Mouse (Mus musculus) cerebellum, adult 2 months (tissue): ENCODE results near the gene Enpep. TPM values are rescaled to one million over a fixed set of nuclear protein-coding genes. Genes with fewer than 3 reads are reported as not detected.

Experiments used
- DNase-seq, 2 experiments: peaks; one replicate each; pipeline ENCODE4 v3.0.0; 2021
- H3K27ac ChIP-seq: fragments of 200-500 bp; 2 replicates; pipeline ENCODE4 v1.5.1; 2012; ENCODE audit warnings: low read length, control low read depth, inconsistent platforms; ENCODE audit not compliant: insufficient read depth
- H3K27me3 ChIP-seq: fragments of 200-500 bp; 2 replicates; pipeline ENCODE4 v1.6.1; 2012; ENCODE audit warnings: inconsistent platforms, mild to moderate bottlenecking, low read length, moderate library complexity; ENCODE audit not compliant: control insufficient read depth, insufficient read depth
- H3K4me1 ChIP-seq: fragments of 200-500 bp; 2 replicates; pipeline ENCODE4 v1.6.1; 2011; ENCODE audit warnings: low read length; ENCODE audit not compliant: control insufficient read depth, insufficient read depth
- H3K4me3 ChIP-seq: fragments of 200-500 bp; replicated peaks from 2 replicates; pipeline ENCODE3; 2011; ENCODE audit warnings: mild to moderate bottlenecking, low read depth, low read length, control low read depth; ENCODE audit not compliant: insufficient read depth
- CTCF ChIP-seq: fragments of 200-500 bp; IDR thresholded peaks from 2 replicates; pipeline ENCODE4 v1.5.1; 2011; ENCODE audit warnings: low read depth, mild to moderate bottlenecking, control low read depth, low read length, moderate library complexity, borderline replicate concordance; ENCODE audit not compliant: insufficient read depth
- POLR2A ChIP-seq: fragments of 200-500 bp; IDR thresholded peaks from 2 replicates; pipeline ENCODE4 v1.6.1; 2011; ENCODE audit warnings: low read length, control low read depth, borderline replicate concordance; ENCODE audit not compliant: insufficient read depth
- WGBS: fragments of 180-500 bp; shearing (Covaris S2); methylation state at CpG from one replicate; pipeline ENCODE4 v1.1.7; 2018; 5-methylcytosine and 5-hydroxymethylcytosine counted together
- polyA plus RNA-seq: library from polyadenylated mRNA; depleted of rRNA; stranded (reverse); fragments of >200 nt; gene quantifications from 2 replicates; pipeline ENCODE4 v1.2.3, GENCODE M21; 2012; rRNA removed

Enpep gene
- 2.2 and 2.6 TPM in 2 replicates for polyA plus RNA-seq

GRCm38 (mm10) chr3:129332586-129332985 lies at the start of gene Enpep:
Gene Enpep (minus strand): TSS chr3:129332720.
- 5% methylated on average over 13 of the region's 13 CpGs for WGBS
- no peak for DNase-seq
- peak within 1 kb of the TSS; percentile 15 for H3K4me3 ChIP-seq

GRCm38 (mm10) chr3:129379109-129379508 lies 46.6 kb upstream of the Enpep start:
- Histone ChIP-seq H3K27ac (no peak overlapping the region), H3K4me3 (no peak overlapping the region), H3K27me3 (no peaks in the 10 kb centered on the region), H3K4me1 (no peaks in the 10 kb centered on the region)
- no peak for DNase-seq
- TF ChIP-seq POLR2A (no peak), CTCF (no peak)
- WGBS = 81% methylated on average over 3 of the region's 3 CpGs

More at GRCm38 (mm10) chr3:129332586-129332985, at the start of gene Enpep:
- no peak within 1 kb of the TSS for H3K27ac ChIP-seq
- peaks cover 5% of the 10 kb centered on the region; the same call in 1 of the 2 replicates for H3K4me1 ChIP-seq
- H3K27me3 ChIP-seq = no peaks in the 10 kb centered on the region; the same call in 1 of the 2 replicates
- TF ChIP-seq CTCF = no peak
- no peak for TF ChIP-seq POLR2A

GRCm38 (mm10) chr3:129375087-129375486 lies 42.6 kb upstream of the Enpep start:
- Histone ChIP-seq H3K4me3 (no peak overlapping the region), H3K27me3 (no peaks in the 10 kb centered on the region), H3K27ac (no peak overlapping the region), H3K4me1 (no peaks in the 10 kb centered on the region)
- no peak for DNase-seq
- WGBS = 95% methylated on average over 3 of the region's 3 CpGs
- TF ChIP-seq POLR2A = no peak
- no peak for TF ChIP-seq CTCF

GRCm38 (mm10) chr3:129373108-129373507 lies 40.6 kb upstream of the Enpep start:
- H3K4me1 ChIP-seq = no peaks in the 10 kb centered on the region
- no peak overlapping the region for H3K4me3 ChIP-seq
- 64% methylated on average over 2 of the region's 2 CpGs for WGBS
- H3K27me3 ChIP-seq = no peaks in the 10 kb centered on the region
- no peak for DNase-seq
- no peak for TF ChIP-seq POLR2A
- no peak for TF ChIP-seq CTCF
- no peak overlapping the region for H3K27ac ChIP-seq

- Histone ChIP-seq H3K4me3 (no peak overlapping the region), H3K27ac (no peak overlapping the region), H3K4me1 (no peaks in the 10 kb centered on the region), H3K27me3 (no peaks in the 10 kb centered on the region)
- DNase-seq = no peak
- WGBS = 86% methylated on average over 3 of the region's 3 CpGs
- TF ChIP-seq CTCF (no peak), POLR2A (no peak)
These were observed 37.0 kb upstream of the Enpep start for GRCm38 (mm10) chr3:129369491-129369890.

GRCm38 (mm10) chr3:129365919-129366318 lies 33.4 kb upstream of the Enpep start:
- Histone ChIP-seq H3K4me3 (no peak overlapping the region), H3K27ac (no peak overlapping the region), H3K27me3 (no peaks in the 10 kb centered on the region), H3K4me1 (no peaks in the 10 kb centered on the region)
- no peak for TF ChIP-seq CTCF
- WGBS = 45% methylated on average over 1 of the region's 1 CpGs
- DNase-seq = no peak

DNA sequence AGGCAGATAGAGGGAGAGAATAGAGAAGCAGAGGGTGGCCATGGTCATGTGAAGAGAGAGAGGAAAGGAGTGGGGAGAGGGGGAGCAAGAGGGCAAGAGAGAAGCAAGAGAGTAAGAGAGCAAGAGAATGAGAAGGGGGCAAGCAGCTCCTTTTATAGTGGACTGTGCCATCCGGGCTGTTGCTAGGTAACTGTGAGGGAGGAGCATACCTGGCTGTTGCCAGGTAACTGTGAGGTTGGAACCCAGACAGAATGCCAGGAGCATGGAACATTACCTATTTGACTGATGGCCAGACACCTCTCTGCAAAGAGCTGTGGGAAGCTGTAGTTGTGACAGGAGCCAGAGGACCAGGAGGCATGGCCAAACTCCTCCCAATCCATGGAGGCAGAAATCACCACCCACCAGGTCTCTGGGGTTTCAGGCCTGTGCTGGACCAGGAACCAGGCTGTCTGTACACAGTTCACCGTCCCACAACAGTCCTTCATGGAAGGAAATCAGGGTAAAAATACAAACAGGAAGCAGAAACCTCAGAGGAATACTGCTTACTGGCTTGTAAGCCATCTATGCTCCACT lies 32.4 kb upstream of the Enpep start:
- no peak for DNase-seq
- Histone ChIP-seq H3K4me3 (no peak overlapping the region), H3K4me1 (no peaks in the 10 kb centered on the region), H3K27ac (no peak overlapping the region), H3K27me3 (no peaks in the 10 kb centered on the region)
- WGBS = 46% methylated on average over 2 of the region's 2 CpGs
- TF ChIP-seq CTCF = no peak
- TF ChIP-seq POLR2A = no peak

- WGBS = 70% methylated on average over 1 of the region's 1 CpGs
- Histone ChIP-seq H3K4me3 (no peak overlapping the region), H3K27me3 (no peaks in the 10 kb centered on the region), H3K4me1 (no peaks in the 10 kb centered on the region), H3K27ac (no peak overlapping the region)
- no peak for DNase-seq
- TF ChIP-seq POLR2A (no peak), CTCF (no peak)
These were observed 30.9 kb upstream of the Enpep start for GRCm38 (mm10) chr3:129363426-129363825.
